Mouse (Mus musculus) lung, postnatal 0 days (tissue): Measurements from ENCODE around the gene Ipo13.

ENCODE experiments used
- CTCF ChIP-seq: IDR thresholded peaks from 2 replicates; pipeline ENCODE4 v1.5.1; 2016; ENCODE audit warnings: antibody characterized with exemption, mild to moderate bottlenecking
- EP300 ChIP-seq: IDR thresholded peaks from 2 replicates; pipeline ENCODE4 v1.6.1; 2016; ENCODE audit warnings: antibody characterized with exemption, mild to moderate bottlenecking, control low read depth

DNA sequence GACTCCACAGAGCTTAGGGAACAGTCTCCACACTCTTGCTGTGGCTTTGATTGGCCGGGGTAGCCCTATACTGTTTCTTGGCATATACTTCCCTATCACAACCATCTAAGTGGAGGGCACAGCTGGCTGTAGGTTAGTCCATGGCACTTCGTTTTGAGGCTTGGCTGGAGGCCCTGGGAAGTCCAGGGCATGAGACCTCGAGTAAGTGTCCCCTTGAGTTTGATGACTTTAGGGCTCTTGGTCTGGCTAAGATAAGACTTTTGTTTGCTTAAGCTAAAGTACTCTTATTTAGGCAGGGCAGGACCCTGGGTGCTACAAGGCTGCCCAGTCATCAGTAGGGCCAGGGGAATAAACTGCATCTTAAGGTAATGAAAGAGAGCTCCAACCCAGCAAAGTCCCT lies 16.7 kb downstream of the Ipo13 start:
- TF ChIP-seq CTCF (no peak), EP300 (peak; percentile 86)
